Mouse (Mus musculus) erythroblast, adult 5-6 weeks (primary cell): ENCODE measurements around the gene Gsg1l. TPM values are rescaled to one million over a fixed set of nuclear protein-coding genes. Genes with fewer than 3 reads are reported as not detected.

Experiments
- total RNA-seq, 2 experiments: library from RNA; stranded (forward) in 1 of 2; stranded (reverse) in 1 of 2; fragments of 150-400 nt in 1 of 2; fragments of 200-764, 138-1000 nt in 1 of 2; gene quantifications; 2 replicates each; pipeline versions ENCODE4 v1.2.3 to v1.2.4; 2015 to 2017; ENCODE audit warnings: low replicate concordance in 2 of 2

Gsg1l gene
- total RNA-seq, 2 experiments from 2014 or later: not detected

Other genes with a start within 250 kb of the Gsg1l start
- 44.0 and 65.6 TPM in 2 replicates for gene Xpo6, start 118.1 kb upstream of the Gsg1l start, total RNA-seq (2015; ENCODE audit: low replicate concordance)
- gene Xpo6, start 118.1 kb upstream of the Gsg1l start, total RNA-seq (2017; ENCODE audit: low replicate concordance): 12.7 and 28.3 TPM in 2 replicates
- 0.77 and 1.0 TPM in 2 replicates for gene Sbk1, start 190.2 kb upstream of the Gsg1l start, total RNA-seq (2015; ENCODE audit: low replicate concordance)
- 0.56 and 0.77 TPM in 2 replicates for gene Sbk1, start 190.2 kb upstream of the Gsg1l start, total RNA-seq (2017; ENCODE audit: low replicate concordance)